Mouse (Mus musculus) lung, embryonic 16.5 days (tissue): ENCODE measurements around the gene Mtcl1. TPM values are rescaled to one million over a fixed set of nuclear protein-coding genes. Genes with fewer than 3 reads are reported as not detected.

ENCODE experiments used
- ATAC-seq: fragments of 200-750 bp; cut with Nextera tagmentation; 2 replicates; pipeline ENCODE4 v1.8.0; 2017; ENCODE audit warnings: low read depth, mild to moderate bottlenecking, moderate library complexity
- H3K27ac ChIP-seq: fragments of 300-500 bp; sonication (generic); 2 replicates; pipeline ENCODE4 v1.5.1; 2014; ENCODE audit warnings: mild to moderate bottlenecking, control low read depth, low read length
- H3K27me3 ChIP-seq: fragments of 300-500 bp; sonication (generic); 2 replicates; pipeline ENCODE4 v1.6.1; 2014; ENCODE audit warnings: low read depth, low read length, mixed read lengths; ENCODE audit not compliant: control insufficient read depth, insufficient read depth
- H3K36me3 ChIP-seq: fragments of 300-500 bp; sonication (generic); 2 replicates; pipeline ENCODE4 v1.6.1; 2014; ENCODE audit warnings: low read length; ENCODE audit not compliant: control insufficient read depth, insufficient read depth
- H3K4me1 ChIP-seq: fragments of 300-500 bp; sonication (generic); replicated peaks from 2 replicates; pipeline ENCODE4 v1.6.1; 2014; ENCODE audit warnings: low read length, mixed read lengths; ENCODE audit not compliant: control insufficient read depth, insufficient read depth
- H3K4me2 ChIP-seq: fragments of 300-500 bp; sonication (generic); 2 replicates; pipeline ENCODE4 v1.6.1; 2014; ENCODE audit warnings: low read depth, low read length, control low read depth
- H3K4me3 ChIP-seq: fragments of 300-500 bp; sonication (generic); 2 replicates; pipeline ENCODE4 v1.5.1; 2014; ENCODE audit warnings: mild to moderate bottlenecking, low read length, control low read depth
- H3K9ac ChIP-seq: fragments of 300-500 bp; sonication (generic); 2 replicates; pipeline ENCODE4 v1.6.1; 2014; ENCODE audit warnings: low read length, control low read depth
- H3K9me3 ChIP-seq: fragments of 300-500 bp; sonication (generic); 2 replicates; pipeline ENCODE4 v1.6.1; 2016; ENCODE audit warnings: low read length; ENCODE audit not compliant: control insufficient read depth
- WGBS: fragments of 180-500 bp; shearing (Covaris S2); extraction: QIAGEN DNeasy Blood & Tissue Kit; methylation state at CpG from one replicate; pipeline ENCODE4 v1.1.7; 2014; 5-methylcytosine and 5-hydroxymethylcytosine counted together
- polyA plus RNA-seq: library from polyadenylated mRNA; unstranded; fragments of >200 nt; fragmentation: Nextera tagmentation; extraction: Ambion mirVana; gene quantifications from 2 replicates; pipeline ENCODE4 v1.2.1, GENCODE M21; 2015

Gene Mtcl1
- polyA plus RNA-seq, 1 experiment from 2014 or later = 8.9 TPM

DNA sequence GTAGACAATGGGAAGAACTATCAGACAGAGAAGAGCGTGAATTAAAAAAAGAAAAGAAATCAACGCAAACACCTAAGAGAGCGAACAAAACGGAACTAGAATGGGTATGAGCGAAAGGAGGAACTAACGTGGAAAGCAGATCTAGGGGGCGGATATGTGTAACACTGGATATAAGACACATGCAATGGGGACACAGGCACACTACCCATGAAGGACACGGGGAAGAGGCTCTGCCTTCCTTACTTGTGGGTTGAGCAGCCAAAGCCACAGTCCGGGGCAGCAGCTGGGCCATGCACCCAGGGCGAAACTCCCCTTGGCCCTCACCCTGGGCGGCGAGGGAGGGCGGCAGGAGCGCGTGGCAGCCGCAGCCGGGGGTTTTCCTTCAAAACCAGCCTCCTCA, 71.4 kb downstream of the Mtcl1 start:
- Histone ChIP-seq H3K4me3 (no peak overlapping the region), H3K27ac (no peak overlapping the region), H3K27me3 (no peaks in the 10 kb centered on the region), H3K9me3 (no peaks in the 10 kb centered on the region), H3K4me1 (peaks cover 20% of the 10 kb centered on the region), H3K9ac (no peak overlapping the region), H3K4me2 (no peak overlapping the region), H3K36me3 (peaks cover 5% of the 10 kb centered on the region; the same call in 1 of the 2 replicates)
- 87% methylated on average over 17 of the region's 17 CpGs for WGBS
- no peak for ATAC-seq

GRCm38 (mm10) chr17:66374633-66375272, 74.8 kb downstream of the Mtcl1 start:
- 35% methylated on average over 14 of the region's 14 CpGs for WGBS
- Histone ChIP-seq H3K9ac (peak overlapping the region; percentile 33; the same call in 1 of the 2 replicates), H3K9me3 (no peaks in the 10 kb centered on the region), H3K4me2 (peak overlapping the region; percentile 19; the same call in 1 of the 2 replicates), H3K4me1 (peaks cover 26% of the 10 kb centered on the region), H3K36me3 (peaks cover 3% of the 10 kb centered on the region; the same call in 1 of the 2 replicates), H3K27me3 (no peaks in the 10 kb centered on the region), H3K4me3 (no peak overlapping the region), H3K27ac (peak overlapping the region; percentile 51)
- peak; percentile 81 for ATAC-seq

GRCm38 (mm10) chr17:66370867-66371266, 78.7 kb downstream of the Mtcl1 start:
- Histone ChIP-seq H3K27me3 (no peaks in the 10 kb centered on the region), H3K4me1 (peaks cover 30% of the 10 kb centered on the region), H3K4me2 (no peak overlapping the region), H3K9ac (no peak overlapping the region), H3K36me3 (peaks cover 3% of the 10 kb centered on the region; the same call in 1 of the 2 replicates), H3K9me3 (no peaks in the 10 kb centered on the region), H3K4me3 (no peak overlapping the region), H3K27ac (peak overlapping the region; percentile 84)
- ATAC-seq = peak; percentile 35
- WGBS = 64% methylated on average over 9 of the region's 9 CpGs

DNA sequence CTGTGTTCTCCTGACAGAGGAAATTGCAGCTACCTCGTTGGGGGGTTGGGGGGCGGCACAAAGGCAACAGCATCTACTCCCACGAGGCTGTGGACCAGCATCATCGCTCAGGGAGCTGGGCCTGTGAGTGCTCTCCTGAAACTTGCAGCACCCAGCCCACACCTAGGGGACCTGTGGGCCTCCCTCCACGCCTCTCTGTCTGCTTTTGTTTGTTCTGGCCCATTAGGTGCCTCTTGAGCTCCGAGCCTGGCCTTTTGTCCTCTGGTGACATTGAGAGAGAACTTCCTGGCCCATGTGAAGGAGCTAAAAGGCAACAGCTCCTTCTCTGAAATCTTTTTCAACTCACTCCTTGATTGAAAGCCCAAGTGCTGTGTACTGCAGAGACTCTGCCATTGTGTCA, 79.8 kb downstream of the Mtcl1 start:
- Histone ChIP-seq H3K9ac (no peak overlapping the region), H3K36me3 (peaks cover 3% of the 10 kb centered on the region; the same call in 1 of the 2 replicates), H3K27ac (peak overlapping the region; percentile 84), H3K4me2 (no peak overlapping the region), H3K4me3 (no peak overlapping the region), H3K9me3 (no peaks in the 10 kb centered on the region), H3K4me1 (peaks cover 19% of the 10 kb centered on the region), H3K27me3 (no peaks in the 10 kb centered on the region)
- 56% methylated on average over 6 of the region's 6 CpGs for WGBS
- ATAC-seq = peak; percentile 76

DNA sequence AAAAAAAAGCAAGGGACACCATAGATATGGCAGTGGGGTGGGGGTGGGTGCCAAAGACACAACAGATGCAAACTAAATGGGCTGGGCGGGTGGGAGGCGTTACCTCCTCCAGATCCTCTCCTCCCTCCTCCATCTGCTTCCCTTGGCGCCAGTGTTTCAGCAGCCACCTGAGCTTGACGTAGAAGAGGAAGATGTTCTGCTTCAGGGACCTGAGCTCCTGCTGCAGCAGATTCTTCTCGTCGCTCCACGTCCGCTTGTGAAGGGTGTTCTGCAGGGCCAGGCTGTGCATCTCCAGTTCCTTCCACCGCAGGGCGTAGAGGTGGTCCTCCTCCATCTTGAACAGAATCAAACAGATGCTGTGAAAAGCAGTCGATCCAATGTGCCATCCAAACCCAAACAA, 81.4 kb downstream of the Mtcl1 start:
- ATAC-seq = no peak
- 92% methylated on average over 11 of the region's 11 CpGs for WGBS

DNA sequence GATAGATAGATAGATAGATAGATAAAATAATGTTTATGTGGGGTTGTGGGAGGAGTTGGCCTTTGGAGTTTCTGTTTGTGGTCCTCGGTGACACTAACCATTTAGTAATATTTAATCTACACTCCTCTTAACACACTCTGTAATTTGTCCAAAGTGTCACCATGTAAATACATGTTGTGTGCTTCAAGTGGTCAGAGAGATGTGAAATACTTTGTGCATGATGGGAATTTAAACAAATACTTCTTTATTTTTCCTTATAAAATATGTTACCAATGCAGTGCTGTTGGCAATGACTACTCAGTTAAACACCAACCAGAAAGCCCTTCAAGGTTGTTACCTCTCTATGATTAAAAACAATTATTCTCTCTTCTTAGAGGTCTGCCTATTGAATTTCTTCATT, 83.9 kb downstream of the Mtcl1 start:
- H3K4me1 ChIP-seq = peaks cover 4% of the 10 kb centered on the region; the same call in 1 of the 2 replicates
- 69% methylated on average over 1 of the region's 1 CpGs for WGBS
- H3K4me3 ChIP-seq = no peak overlapping the region
- H3K4me2 ChIP-seq = no peak overlapping the region
- no peak overlapping the region for H3K9ac ChIP-seq
- H3K27ac ChIP-seq = no peak overlapping the region
- peaks cover 3% of the 10 kb centered on the region; the same call in 1 of the 2 replicates for H3K36me3 ChIP-seq
- H3K9me3 ChIP-seq = no peaks in the 10 kb centered on the region
- no peak for ATAC-seq
- H3K27me3 ChIP-seq = no peaks in the 10 kb centered on the region

More for the DNA sequence above, 81.4 kb downstream of the Mtcl1 start:
- Histone ChIP-seq H3K4me2 (no peak overlapping the region), H3K4me1 (peaks cover 13% of the 10 kb centered on the region), H3K27ac (no peak overlapping the region), H3K9me3 (no peaks in the 10 kb centered on the region), H3K27me3 (no peaks in the 10 kb centered on the region), H3K4me3 (no peak overlapping the region), H3K9ac (no peak overlapping the region), H3K36me3 (peaks cover 3% of the 10 kb centered on the region; the same call in 1 of the 2 replicates)

DNA sequence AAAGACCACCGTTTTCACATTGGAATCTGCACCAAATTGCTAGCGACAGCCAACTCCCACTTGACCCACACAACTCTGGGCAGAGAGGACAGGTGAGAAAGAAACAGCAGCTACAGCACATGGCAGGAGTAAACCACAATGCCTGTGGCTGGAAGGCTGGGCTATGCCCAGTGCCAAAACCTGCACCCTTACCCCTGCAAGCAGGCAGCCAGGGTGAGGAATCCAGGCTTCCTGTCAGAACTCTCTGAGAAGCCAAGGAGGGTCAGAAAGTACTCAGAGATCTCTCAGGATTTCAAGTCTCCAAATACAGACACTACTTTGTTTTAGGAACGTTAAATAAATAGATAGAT, 84.3 kb downstream of the Mtcl1 start:
- H3K27me3 ChIP-seq = no peaks in the 10 kb centered on the region
- no peak overlapping the region for H3K4me3 ChIP-seq
- 64% methylated on average over 3 of the region's 3 CpGs for WGBS
- H3K27ac ChIP-seq = no peak overlapping the region
- ATAC-seq = no peak
- H3K4me1 ChIP-seq = peaks cover 4% of the 10 kb centered on the region; the same call in 1 of the 2 replicates
- no peak overlapping the region for H3K9ac ChIP-seq
- H3K9me3 ChIP-seq = no peaks in the 10 kb centered on the region
- H3K36me3 ChIP-seq = peaks cover 3% of the 10 kb centered on the region; the same call in 1 of the 2 replicates
- no peak overlapping the region for H3K4me2 ChIP-seq

- no peaks in the 10 kb centered on the region for H3K9me3 ChIP-seq
- ATAC-seq = no peak
- peaks cover 4% of the 10 kb centered on the region; the same call in 1 of the 2 replicates for H3K4me1 ChIP-seq
- no peak overlapping the region for H3K4me3 ChIP-seq
- no peaks in the 10 kb centered on the region for H3K27me3 ChIP-seq
- peaks cover 3% of the 10 kb centered on the region; the same call in 1 of the 2 replicates for H3K36me3 ChIP-seq
- 75% methylated on average over 23 of the region's 26 CpGs for WGBS
- no peak overlapping the region for H3K27ac ChIP-seq
- no peak overlapping the region for H3K9ac ChIP-seq
- no peak overlapping the region for H3K4me2 ChIP-seq
Measured at GRCm38 (mm10) chr17:66364525-66365292, 84.8 kb downstream of the Mtcl1 start.

DNA sequence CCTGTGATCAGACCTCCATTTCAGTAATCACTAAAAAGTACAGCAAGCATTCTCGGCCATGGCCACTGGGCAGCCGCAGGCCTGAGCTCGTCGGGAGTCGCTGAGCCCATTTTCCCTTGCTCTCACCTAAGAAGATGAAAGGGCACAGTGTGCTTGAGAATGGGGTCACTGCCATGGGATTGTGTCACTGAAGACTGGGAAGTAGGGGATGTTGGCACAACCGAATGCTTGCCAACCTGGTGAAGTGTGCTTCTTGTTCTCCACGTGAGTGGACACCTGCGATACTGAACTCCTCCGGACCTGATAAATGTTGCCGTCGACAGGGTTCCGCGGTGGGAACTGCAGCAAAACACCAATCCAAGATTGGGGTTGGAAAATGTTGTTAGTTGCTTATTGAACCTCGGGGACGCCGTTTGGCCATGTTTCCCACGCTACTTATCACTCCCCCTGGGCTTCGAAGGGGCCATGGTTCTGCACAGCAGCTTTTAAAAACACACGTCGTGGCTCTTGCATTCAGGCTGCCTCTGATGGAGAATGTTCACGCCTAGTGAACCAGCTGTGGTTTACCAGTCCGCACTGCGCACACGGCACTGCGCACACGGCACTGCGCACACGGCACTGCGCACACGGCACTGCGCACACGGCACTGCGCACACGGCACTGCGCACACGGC, 85.6 kb downstream of the Mtcl1 start:
- H3K36me3 ChIP-seq = peaks cover 3% of the 10 kb centered on the region; the same call in 1 of the 2 replicates
- H3K9ac ChIP-seq = no peak overlapping the region
- no peak overlapping the region for H3K27ac ChIP-seq
- H3K9me3 ChIP-seq = no peaks in the 10 kb centered on the region
- H3K4me1 ChIP-seq = no peaks in the 10 kb centered on the region; the same call in 1 of the 2 replicates
- H3K4me3 ChIP-seq = no peak overlapping the region
- WGBS = 85% methylated on average over 29 of the region's 36 CpGs
- H3K4me2 ChIP-seq = no peak overlapping the region
- H3K27me3 ChIP-seq = no peaks in the 10 kb centered on the region
- no peak for ATAC-seq
